Mouse (Mus musculus) MEL (cell line): ENCODE results near the gene Mindy1. TPM values are rescaled to one million over a fixed set of nuclear protein-coding genes. Genes with fewer than 3 reads are reported as not detected.
A peak's percentile ranks its signal among the peaks of the same experiment; 100 is the strongest.

Experiments used
- DNase-seq: peaks from one replicate; pipeline ENCODE4 v3.0.0; 2011; ENCODE audit warnings: low read depth, low spot score
- H3K27ac ChIP-seq: 2 replicates; pipeline ENCODE4 v1.5.1; 2012; ENCODE audit warnings: low read depth, mild to moderate bottlenecking, control low read depth, low read length, moderate library complexity; ENCODE audit not compliant: control insufficient read depth
- H3K27me3 ChIP-seq, 2 experiments: fragments of 150-350 bp in 1 of 2; sonication (generic) in 1 of 2; 2 replicates each; pipeline ENCODE4 v1.6.1; 2012; ENCODE audit warnings: low read length in 2 of 2, mild to moderate bottlenecking in 2 of 2, improper control_type of control experiment in 1 of 2, moderate library complexity in 1 of 2; ENCODE audit not compliant: insufficient read depth in 2 of 2, control insufficient read depth in 1 of 2
- H3K36me3 ChIP-seq, 2 experiments: 2 replicates each; pipeline ENCODE4 v1.6.1; 2012 to 2014; ENCODE audit warnings: low read length in 2 of 2, improper control_type of control experiment in 1 of 2, inconsistent platforms in 1 of 2, mild to moderate bottlenecking in 1 of 2; ENCODE audit not compliant: insufficient read depth in 2 of 2, control insufficient read depth in 1 of 2
- H3K4me1 ChIP-seq, 2 experiments: fragments of 150-350 bp in 1 of 2; sonication (generic) in 1 of 2; 2 replicates each; pipeline ENCODE4 v1.6.1; 2012; ENCODE audit warnings: low read length in 2 of 2, improper control_type of control experiment in 1 of 2, mild to moderate bottlenecking in 1 of 2; ENCODE audit not compliant: insufficient read depth in 2 of 2, control insufficient read depth in 1 of 2
- H3K4me3 ChIP-seq, 2 experiments: fragments of 150-350 bp in 1 of 2; sonication (generic) in 1 of 2; 2 replicates each; pipeline ENCODE4 v1.5.1; 2012; ENCODE audit warnings: low read depth in 2 of 2, low read length in 2 of 2, mild to moderate bottlenecking in 2 of 2, moderate library complexity in 2 of 2, control low read depth in 1 of 2, improper control_type of control experiment in 1 of 2; ENCODE audit not compliant: control insufficient read depth in 1 of 2, insufficient read depth in 1 of 2
- H3K79me2 ChIP-seq: 2 replicates; pipeline ENCODE4 v1.6.1; 2012; ENCODE audit warnings: mild to moderate bottlenecking, low read length, moderate library complexity; ENCODE audit not compliant: control insufficient read depth, poor library complexity, insufficient read depth
- H3K9ac ChIP-seq: 2 replicates; pipeline ENCODE4 v1.6.1; 2012; ENCODE audit warnings: low read depth, mild to moderate bottlenecking, control low read depth, low read length, moderate library complexity; ENCODE audit not compliant: control insufficient read depth, poor library complexity, severe bottlenecking
- H3K9me3 ChIP-seq: fragments of 150-350 bp; sonication (generic); replicated peaks from 2 replicates; pipeline ENCODE4 v1.6.1; 2012; ENCODE audit warnings: mild to moderate bottlenecking, low read length, improper control_type of control experiment, moderate library complexity; ENCODE audit not compliant: insufficient read depth
- CHD1 ChIP-seq: IDR thresholded peaks from 2 replicates; pipeline ENCODE4 v1.6.1; 2012; ENCODE audit warnings: low read depth, mild to moderate bottlenecking, inconsistent platforms, low read length, improper control_type of control experiment
- CHD2 ChIP-seq: IDR thresholded peaks from 2 replicates; pipeline ENCODE4 v1.6.1; 2011; ENCODE audit warnings: low read length, improper control_type of control experiment
- CTCF ChIP-seq, 3 experiments: IDR thresholded peaks in 2 of 3; conservative IDR thresholded peaks in 1 of 3; 2 replicates each; pipeline ENCODE4 v1.5.1; 2011 to 2012; ENCODE audit warnings: low read length in 3 of 3, low read depth in 2 of 3, mild to moderate bottlenecking in 2 of 3, improper control_type of control experiment in 1 of 3, inconsistent platforms in 1 of 3, mixed read lengths in 1 of 3, moderate library complexity in 1 of 3; ENCODE audit not compliant: control insufficient read depth in 1 of 3, insufficient read depth in 1 of 3, poor library complexity in 1 of 3, severe bottlenecking in 1 of 3
- E2F4 ChIP-seq: IDR thresholded peaks from 2 replicates; pipeline ENCODE4 v1.6.1; 2011; ENCODE audit warnings: low read depth, low read length, improper control_type of control experiment, borderline replicate concordance
- EP300 ChIP-seq, 2 experiments: IDR thresholded peaks; 2 replicates each; pipeline ENCODE4 v1.6.1; 2011; ENCODE audit warnings: improper control_type of control experiment in 2 of 2, low read length in 2 of 2, low read depth in 1 of 2, mild to moderate bottlenecking in 1 of 2
- ETS1 ChIP-seq: IDR thresholded peaks from 2 replicates; pipeline ENCODE4 v1.6.1; 2012; ENCODE audit warnings: low read depth, mild to moderate bottlenecking, inconsistent platforms, low read length, improper control_type of control experiment, moderate library complexity
- GATA1 ChIP-seq: IDR thresholded peaks from 2 replicates; pipeline ENCODE4 v1.6.1; 2011; ENCODE audit warnings: low read depth, low read length, improper control_type of control experiment
- JUND ChIP-seq: IDR thresholded peaks from 2 replicates; pipeline ENCODE4 v1.6.1; 2011; ENCODE audit warnings: low read depth, mild to moderate bottlenecking, improper control_type of control experiment, low read length
- KAT2A ChIP-seq: conservative IDR thresholded peaks from 2 replicates; pipeline ENCODE4 v1.6.1; 2012; ENCODE audit warnings: low read depth, low read length, improper control_type of control experiment, inconsistent platforms
- MAZ ChIP-seq: IDR thresholded peaks from 2 replicates; pipeline ENCODE4 v1.6.1; 2012; ENCODE audit warnings: low read depth, mild to moderate bottlenecking, inconsistent platforms, low read length, improper control_type of control experiment
- MXI1 ChIP-seq: IDR thresholded peaks from 2 replicates; pipeline ENCODE4 v1.6.1; 2011; ENCODE audit warnings: mild to moderate bottlenecking, low read depth, low read length, improper control_type of control experiment
- POLR2AphosphoS5 ChIP-seq: IDR thresholded peaks from 2 replicates; pipeline ENCODE4 v1.6.1; 2012; ENCODE audit warnings: low read depth, borderline replicate concordance, mild to moderate bottlenecking, inconsistent platforms, low read length, moderate library complexity, mixed read lengths
- RCOR1 ChIP-seq: IDR thresholded peaks from 2 replicates; pipeline ENCODE4 v1.6.1; 2012; ENCODE audit warnings: low read depth, mild to moderate bottlenecking, inconsistent platforms, low read length, improper control_type of control experiment
- SIN3A ChIP-seq: IDR thresholded peaks from 2 replicates; pipeline ENCODE4 v1.6.1; 2012; ENCODE audit warnings: low read length, improper control_type of control experiment, inconsistent platforms
- SMC3 ChIP-seq: IDR thresholded peaks from 2 replicates; pipeline ENCODE4 v1.6.1; 2011; ENCODE audit warnings: low read depth, low read length, improper control_type of control experiment
- TCF12 ChIP-seq: IDR thresholded peaks from 2 replicates; pipeline ENCODE4 v1.6.1; 2014; ENCODE audit warnings: low read depth, mild to moderate bottlenecking, inconsistent platforms, low read length, improper control_type of control experiment, moderate library complexity
- USF1 ChIP-seq: IDR thresholded peaks from 2 replicates; pipeline ENCODE4 v1.6.1; 2014; ENCODE audit warnings: low read depth, mild to moderate bottlenecking, inconsistent platforms, low read length, improper control_type of control experiment, moderate library complexity
- ZC3H11A ChIP-seq: IDR thresholded peaks from 2 replicates; pipeline ENCODE4 v1.6.1; 2012; ENCODE audit warnings: low read depth, mild to moderate bottlenecking, inconsistent platforms, low read length, improper control_type of control experiment
- ZNF384 ChIP-seq: IDR thresholded peaks from 2 replicates; pipeline ENCODE4 v1.6.1; 2012; ENCODE audit warnings: low read depth, mild to moderate bottlenecking, inconsistent platforms, low read length, improper control_type of control experiment
- polyA plus RNA-seq, 2 experiments: library from polyadenylated mRNA; stranded (reverse) in 1 of 2; unstranded in 1 of 2; fragments of >175 nt in 1 of 2; fragments of >200 nt in 1 of 2; gene quantifications; 2 replicates each; pipeline versions ENCODE4 v1.2.1 to v1.2.4; 2012; ENCODE audit warnings: low replicate concordance in 2 of 2, low read depth in 1 of 2; ENCODE audit not compliant: insufficient read length in 2 of 2, insufficient read depth in 1 of 2, missing spikeins in 1 of 2
- total RNA-seq: library from RNA; depleted of rRNA; stranded (reverse); fragments of 300-350 nt; gene quantifications from 2 replicates; pipeline ENCODE4 v1.2.3, GENCODE M21; 2012

The Mindy1 gene
- total and polyA plus RNA-seq, 3 experiments = 203 to 234 TPM; not detected in 1

DNA sequence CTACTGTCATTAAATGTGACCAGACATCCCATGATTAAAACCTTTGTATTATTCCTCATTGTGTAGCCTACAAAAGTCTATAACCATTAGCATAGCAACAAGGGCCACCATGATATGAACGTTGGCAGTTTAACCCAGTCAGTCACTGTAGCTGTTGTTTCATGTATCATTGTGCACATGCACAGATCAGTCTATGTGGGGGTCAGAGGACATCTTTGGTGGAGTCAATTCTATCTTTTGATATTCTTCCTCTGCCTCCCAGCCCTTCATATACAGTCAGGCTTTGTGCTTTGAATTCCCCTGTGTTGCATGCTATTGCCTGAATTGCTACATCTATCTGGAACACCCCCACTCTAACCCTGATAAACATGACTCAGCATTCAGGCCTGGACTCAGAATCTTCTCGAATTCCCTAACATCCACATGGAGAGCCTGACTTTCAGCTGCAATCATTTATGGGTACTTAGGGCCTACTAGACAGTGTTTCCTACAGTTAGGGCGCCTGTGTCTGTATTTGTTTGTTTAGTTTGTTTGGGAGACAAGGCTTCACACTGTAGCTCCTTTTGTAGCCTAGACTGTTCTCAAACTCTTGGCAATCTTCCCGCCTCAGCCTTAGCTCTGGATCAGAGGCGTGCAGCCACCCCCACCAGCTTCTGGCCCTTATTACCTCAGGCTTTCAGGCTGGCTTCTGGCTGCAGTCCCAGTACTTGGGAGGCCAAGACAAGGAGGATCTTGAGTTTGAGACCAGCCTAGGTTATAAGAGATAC, 34.5 kb upstream of the Mindy1 start (continued):
- TF ChIP-seq E2F4 (0 out of 2 replicates have a peak, but pooled peaks have one; percentile 14), ZC3H11A (peak; percentile 20; the same call in 1 of the 2 replicates), USF1 (no peak), CTCF (IDR thresholded peaks at IDR 0.05 in 2 of 3, conservative IDR thresholded peaks at IDR 0.05 in 1 of 3; ENCODE audit: control insufficient read depth in 1 of 3, insufficient read depth in 1 of 3, low read depth in 2 of 3, low read length in 3 of 3, poor library complexity in 1 of 3, severe bottlenecking in 1 of 3) (no peak)

DNA sequence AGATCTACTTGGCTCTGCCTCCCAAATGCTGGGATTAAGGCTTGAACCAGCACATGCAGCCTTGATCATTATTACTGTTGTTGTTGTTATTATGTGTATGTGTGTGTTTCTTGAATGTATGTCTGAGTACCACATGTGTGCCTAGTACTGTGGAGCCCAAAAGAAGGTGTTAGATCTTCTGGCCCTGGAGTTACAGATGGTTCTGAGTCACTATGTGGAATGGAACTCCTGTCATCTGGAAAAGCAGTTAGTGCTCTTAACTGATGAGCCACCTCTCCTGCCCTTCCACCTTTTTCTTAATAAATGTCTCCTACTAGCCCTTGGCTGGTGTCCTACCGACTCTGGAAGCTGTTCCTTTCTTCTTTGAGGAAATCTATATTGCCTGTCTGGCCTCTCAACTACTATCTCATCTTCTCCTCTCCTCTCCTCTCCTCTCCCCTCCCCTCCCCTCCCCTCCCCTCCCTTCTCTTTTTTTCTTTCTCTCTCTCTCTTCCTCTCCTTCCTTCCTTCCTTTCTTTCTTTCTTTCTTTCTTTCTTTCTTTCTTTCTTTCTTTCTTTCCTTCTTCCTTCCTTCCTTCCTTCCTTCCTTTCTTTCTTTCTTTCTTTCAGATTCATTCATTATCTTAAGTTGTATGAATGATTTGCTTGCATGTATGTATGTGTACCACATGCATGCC, 33.3 kb upstream of the Mindy1 start:
- peak overlapping the region in 1 of 2 experiments; percentile 1; a peak in 2 of 4 replicates for H3K4me3 ChIP-seq
- H3K27ac ChIP-seq = peak overlapping the region; percentile 92
- peak overlapping the region; percentile 34 for H3K9ac ChIP-seq
- TF ChIP-seq KAT2A (0 out of 2 replicates have a peak, but pooled peaks have one; percentile 6), ETS1 (0 out of 2 replicates have a peak, but pooled peaks have one; percentile 7), RCOR1 (0 out of 2 replicates have a peak, but pooled peaks have one; percentile 27), ZC3H11A (peak; percentile 9; the same call in 1 of the 2 replicates), CHD1 (no peak), MXI1 (peak; percentile 62; the same call in 1 of the 2 replicates), SMC3 (no peak), MAZ (peak; percentile 74; the same call in 1 of the 2 replicates), TCF12 (peak; percentile 27; the same call in 1 of the 2 replicates), EP300 (IDR thresholded peaks at IDR 0.05; ENCODE audit: low read depth in 1 of 2, low read length in 2 of 2) (peak in 1 of 2 experiments; percentile 61; a peak in 3 of 4 replicates), JUND (no peak), GATA1 (0 out of 2 replicates have a peak, but pooled peaks have one; percentile 23), CHD2 (no peak), POLR2AphosphoS5 (no peak), SIN3A (peak; percentile 59; the same call in 1 of the 2 replicates), ZNF384 (0 out of 2 replicates have a peak, but pooled peaks have one; percentile 51)
- peaks cover 25 to 32% of the 10 kb centered on the region in 2 experiments for H3K4me1 ChIP-seq
- no peaks in the 10 kb centered on the region for H3K79me2 ChIP-seq
- no peaks in the 10 kb centered on the region for H3K27me3 ChIP-seq
- no peaks in the 10 kb centered on the region for H3K9me3 ChIP-seq
- peak; percentile 71 for DNase-seq
- H3K36me3 ChIP-seq = peaks cover 0 to 25% of the 10 kb centered on the region in 2 experiments; a peak in 2 of 4 replicates
